Mouse (Mus musculus): ENCODE measurements at regions not wholly inside any gene's neighbourhood (a gene's known extent, or its start where the extent isn't known, plus 50 kb on each side); places are given as distances from the start of the nearest gene placed in this dataset.

- no peak for DNase-seq
- intact Hi-C loops (cut with DNase I) = no loop called here
Measured at GRCm38 (mm10) chr15:10767535-10767934, 53.1 kb upstream of the Rai14 start.

- DNase-seq = no peak
- intact Hi-C loops (cut with DNase I) = no loop called here
Measured at GRCm38 (mm10) chr15:10770410-10771310, 56.2 kb upstream of the Rai14 start.

DNA sequence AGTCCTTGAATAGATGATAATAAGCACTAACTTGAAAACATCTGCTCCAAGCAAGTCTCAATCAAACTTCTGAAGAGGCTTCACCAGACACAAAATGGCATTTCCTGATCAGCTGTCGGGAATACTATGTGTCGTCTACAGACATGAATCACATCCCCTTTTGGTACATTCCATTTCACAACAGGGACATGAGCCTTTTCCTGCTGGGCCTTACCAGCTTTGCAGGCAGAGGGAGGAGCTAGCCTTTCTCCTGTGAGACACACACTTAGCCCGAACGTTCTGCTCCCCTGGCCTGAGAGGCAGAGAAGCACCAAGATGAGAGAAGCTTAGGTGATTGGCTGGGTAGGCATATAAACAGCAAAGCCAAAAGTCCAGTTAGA lies 56.9 kb upstream of the Rai14 start:
- intact Hi-C loops (cut with DNase I) = no loop called here
- DNase-seq = no peak

DNA sequence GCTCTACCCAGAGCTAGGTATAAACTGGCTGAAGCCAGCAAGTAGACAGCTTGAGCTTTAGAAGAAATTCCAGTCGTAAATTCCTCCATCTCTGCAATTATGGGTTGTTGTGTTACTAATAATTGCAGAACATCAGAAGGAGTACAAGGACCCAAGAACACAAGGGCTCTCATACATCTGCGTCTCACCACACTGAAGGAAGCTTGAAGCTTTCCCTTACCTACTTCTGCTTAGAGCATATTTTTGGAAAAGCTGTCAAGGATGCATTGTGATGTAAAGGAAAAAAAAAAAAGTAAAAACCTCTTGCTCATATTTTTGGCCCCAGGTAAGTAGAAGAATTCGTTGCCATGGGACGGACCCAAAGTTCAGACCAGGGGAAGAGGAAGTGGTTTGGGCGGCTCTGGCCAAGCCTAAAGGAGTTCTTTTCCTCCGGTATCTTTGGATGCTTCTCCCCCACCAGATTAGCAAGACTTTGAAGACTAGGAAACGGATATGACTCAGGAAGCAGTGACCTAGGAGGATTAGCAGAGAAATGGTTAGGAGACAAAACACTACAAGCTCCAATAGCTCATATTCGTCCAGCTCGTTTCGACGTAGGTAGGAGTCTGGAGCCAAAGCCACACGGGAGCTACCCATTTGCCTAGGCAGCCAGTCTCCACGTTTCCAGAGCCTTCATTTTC lies 65.7 kb upstream of the Rai14 start:
- intact Hi-C loops (cut with DNase I) = no loop called here
- no peak for DNase-seq

DNA sequence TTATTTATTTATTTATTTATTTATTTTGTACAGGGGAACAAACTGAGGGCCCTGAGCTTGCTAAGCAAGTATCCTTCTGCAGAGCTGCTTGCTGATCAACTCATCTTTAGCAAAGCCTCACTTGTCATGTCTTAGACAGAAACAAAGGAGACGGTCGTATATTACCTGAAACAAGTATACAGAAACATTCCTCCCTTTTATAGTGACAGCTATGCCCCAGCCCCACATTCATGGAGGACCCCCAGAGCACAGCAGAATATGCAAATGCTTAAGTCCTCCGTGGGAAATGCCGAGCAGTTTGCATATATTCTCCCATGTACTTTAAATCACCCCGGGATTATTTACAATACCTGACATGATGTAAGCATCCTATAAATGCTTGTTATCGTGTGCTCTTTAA lies 74.9 kb upstream of the Rai14 start:
- intact Hi-C loops (cut with DNase I) = no loop called here
- no peak for DNase-seq

DNA sequence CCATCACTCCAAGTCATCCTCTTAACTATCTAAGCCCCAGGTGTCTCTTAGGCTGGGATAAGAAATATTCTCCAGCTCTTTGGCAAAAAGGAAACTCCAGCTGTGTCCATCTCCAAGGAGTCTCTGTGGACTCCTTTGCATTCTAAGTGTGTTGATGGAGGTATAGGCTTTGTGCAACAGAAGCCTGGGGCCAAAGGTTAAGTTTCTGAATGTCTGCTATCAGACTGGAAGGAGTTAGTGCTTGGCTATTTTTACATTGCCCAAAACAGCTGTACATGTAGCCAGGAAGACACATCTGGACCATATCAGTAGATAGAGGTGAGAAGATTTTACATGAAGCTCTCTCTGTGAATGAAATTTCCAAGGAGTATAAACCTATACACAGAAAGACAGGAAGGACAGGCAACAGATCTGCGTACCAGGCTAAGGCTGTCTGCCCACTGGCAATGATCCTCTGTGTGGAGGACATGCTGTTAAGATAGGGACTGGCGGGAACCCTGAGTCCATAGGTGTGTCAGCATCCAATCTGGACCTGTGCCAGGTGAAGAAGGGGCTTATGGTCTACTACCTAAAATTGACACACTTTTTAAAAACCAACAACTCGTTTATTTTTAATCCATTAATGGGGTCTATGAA lies 76.6 kb upstream of the Rai14 start:
- intact Hi-C loops (cut with DNase I) = no loop called here
- peak; percentile 12 for DNase-seq

GRCm38 (mm10) chr15:10791516-10792112 lies 77.2 kb upstream of the Rai14 start:
- intact Hi-C loops (cut with DNase I) = no loop called here
- DNase-seq = peak; percentile 18

DNA sequence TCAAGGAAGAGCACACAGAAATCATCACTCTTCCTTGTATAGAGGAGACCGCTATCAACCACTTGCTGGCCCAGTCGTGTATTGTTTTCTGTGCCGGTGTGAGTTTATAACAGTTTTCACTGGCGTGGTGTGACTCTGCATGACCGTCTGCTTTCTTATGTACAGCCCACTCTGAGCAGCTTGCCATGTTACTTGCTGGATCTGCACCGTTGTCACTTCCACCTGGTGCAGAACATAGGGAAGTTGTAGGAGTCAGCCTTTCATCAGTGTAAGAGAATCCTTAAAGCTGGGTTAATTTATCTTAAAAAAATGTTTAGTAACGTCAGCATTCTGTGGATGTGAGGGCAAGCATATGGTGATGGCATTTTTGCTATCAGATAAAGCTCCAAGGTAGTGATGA lies 77.7 kb upstream of the Rai14 start:
- DNase-seq = no peak
- intact Hi-C loops (cut with DNase I) = no loop called here

GRCm38 (mm10) chr15:10795126-10795792 lies 80.8 kb upstream of the Rai14 start:
- intact Hi-C loops (cut with DNase I) = no loop called here
- DNase-seq = no peak

GRCm38 (mm10) chr15:10799656-10800055 lies 85.2 kb upstream of the Rai14 start:
- no peak for DNase-seq
- intact Hi-C loops (cut with DNase I) = no loop called here

DNA sequence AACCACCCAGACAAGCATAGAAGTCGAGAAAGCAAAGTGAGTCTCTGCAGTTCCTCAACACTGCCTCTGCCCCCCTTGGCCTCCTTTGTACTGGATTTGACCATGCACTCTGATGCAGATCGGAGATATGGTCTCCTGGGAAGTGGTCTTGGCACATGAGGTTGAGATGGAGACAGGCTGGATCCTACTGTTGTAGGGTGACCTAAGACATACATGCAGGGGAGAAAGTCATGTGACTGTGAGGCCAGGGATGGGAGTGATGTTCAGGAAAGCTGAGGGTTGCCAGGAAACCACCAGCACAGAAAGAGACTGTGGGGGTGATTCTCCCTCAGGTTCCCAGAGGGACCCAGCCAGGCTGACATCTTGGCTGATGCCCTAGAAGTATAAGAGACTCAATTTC lies 99.8 kb upstream of the Rai14 start:
- DNase-seq = no peak
- intact Hi-C loops (cut with DNase I) = no loop called here

GRCm38 (mm10) chr15:10814709-10815108 lies 100.3 kb upstream of the Rai14 start:
- no peak for DNase-seq

GRCm38 (mm10) chr15:10816213-10816621 lies 101.8 kb upstream of the Rai14 start:
- DNase-seq = no peak
- intact Hi-C loops (cut with DNase I) = no loop called here

More at GRCm38 (mm10) chr15:10814709-10815108, 100.3 kb upstream of the Rai14 start:
- intact Hi-C loops (cut with DNase I) = no loop called here

DNA sequence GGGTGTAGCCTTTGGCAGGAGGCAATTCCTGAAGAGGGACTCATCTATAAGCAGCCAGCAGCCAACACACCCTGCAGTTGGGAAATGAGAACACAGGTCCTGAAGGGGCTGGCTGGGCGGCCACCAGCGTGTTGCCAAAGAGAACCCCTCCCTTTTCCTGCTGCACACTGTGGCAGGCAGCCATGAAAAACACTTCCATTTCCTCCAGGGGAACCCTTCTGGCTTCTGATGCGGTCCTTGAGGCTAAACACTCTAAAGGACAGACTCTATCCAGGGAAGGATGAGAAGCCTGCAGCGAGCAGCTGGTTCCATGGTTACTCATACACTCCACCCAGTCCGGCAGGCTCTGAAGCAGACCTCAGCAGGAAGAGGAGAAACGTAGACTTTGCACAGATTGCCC lies 103.8 kb upstream of the Rai14 start:
- intact Hi-C loops (cut with DNase I) = no loop called here
- DNase-seq = peak; percentile 56

- intact Hi-C loops (cut with DNase I) = no loop called here
- no peak for DNase-seq
Measured at GRCm38 (mm10) chr15:10818706-10819105, 104.3 kb upstream of the Rai14 start.

GRCm38 (mm10) chr15:10823933-10824332 lies 109.5 kb upstream of the Rai14 start:
- no peak for DNase-seq
- intact Hi-C loops (cut with DNase I) = no loop called here

DNA sequence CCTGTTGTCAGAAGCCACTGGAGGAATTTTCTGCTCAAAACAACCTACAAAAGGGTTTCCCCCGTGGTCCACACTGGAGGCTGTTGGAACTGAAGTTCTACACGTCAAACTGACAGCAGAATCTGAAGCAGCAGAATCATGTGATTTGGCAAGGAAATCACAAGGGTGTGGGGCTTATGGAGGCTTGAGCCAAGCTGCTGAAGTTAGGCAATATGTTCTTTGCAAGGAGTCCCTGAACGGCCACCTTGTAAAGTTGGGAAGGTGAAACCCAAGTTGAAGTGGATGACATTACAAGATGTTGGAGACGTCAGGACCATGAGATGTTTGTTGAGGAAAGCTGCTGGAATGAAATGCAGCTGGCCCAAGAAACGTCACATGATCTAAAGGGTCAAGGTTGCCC lies 115.2 kb upstream of the Rai14 start:
- intact Hi-C loops (cut with DNase I) = no loop called here
- DNase-seq = no peak

GRCm38 (mm10) chr15:10830478-10830877 lies 116.1 kb upstream of the Rai14 start:
- no peak for DNase-seq
- intact Hi-C loops (cut with DNase I) = no loop called here

DNA sequence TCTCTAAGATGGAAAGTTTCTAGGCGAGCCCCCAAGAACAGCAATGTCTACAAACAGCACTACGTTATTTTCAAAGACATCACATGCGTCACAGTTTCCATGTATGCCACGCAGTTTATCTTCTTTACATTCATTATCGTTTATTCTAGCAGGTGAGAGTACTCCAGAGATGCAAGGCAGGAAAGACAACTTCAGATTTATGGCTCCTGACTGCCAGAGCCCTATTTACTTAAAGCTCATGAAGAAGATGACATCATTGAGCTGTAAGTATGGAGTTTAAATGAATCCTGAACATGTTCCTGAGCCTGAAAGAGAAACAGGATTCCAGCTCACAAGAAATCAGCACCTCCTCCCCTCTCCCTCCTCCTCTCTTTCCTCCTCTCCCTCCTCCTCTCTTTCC lies 116.7 kb upstream of the Rai14 start:
- intact Hi-C loops (cut with DNase I) = no loop called here
- no peak for DNase-seq

DNA sequence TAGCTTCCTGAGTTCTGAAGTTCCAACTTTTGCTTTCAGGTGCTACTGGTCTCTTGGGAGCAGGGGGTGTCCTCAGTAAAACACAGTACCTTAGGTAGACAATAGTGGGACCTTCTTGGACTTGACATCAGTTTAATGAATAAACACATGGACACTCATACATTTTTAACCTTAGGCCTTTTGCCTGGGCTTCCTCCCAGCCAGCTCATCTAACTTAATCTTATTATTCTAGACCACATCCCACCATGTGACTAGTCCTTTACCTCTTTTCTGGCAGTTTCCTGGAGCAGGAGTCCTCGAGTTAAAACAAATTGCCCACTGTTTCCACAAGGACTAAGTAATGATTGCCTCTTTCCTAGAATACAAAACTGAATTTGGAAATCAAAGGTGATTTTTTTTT lies 117.9 kb upstream of the Rai14 start:
- DNase-seq = no peak
- intact Hi-C loops (cut with DNase I) = no loop called here

Measured in left cerebral cortex, postnatal 4 days (tissue).